Mouse (Mus musculus) ZHBTc4 (cell line): ENCODE measurements around the gene Plekhg2.
A peak's percentile ranks its signal among the peaks of the same experiment; 100 is the strongest.
"Not testable (repeated sequence)": the region's sequence is repeated elsewhere in the genome, so short reads cannot be mapped to it uniquely, and the experiment has no call there.

Experiments used
- DNase-seq: peaks from one replicate; pipeline ENCODE4 v3.0.0-alpha.2; 2011; ENCODE audit warnings: low read depth, low spot score

Plekhg2 gene

GRCm38 (mm10) chr7:28372251-28373108 lies at the start of gene Plekhg2:
Gene Plekhg2, minus strand, starts transcription at chr7:28372599.
- peak; percentile 100 for DNase-seq

GRCm38 (mm10) chr7:28419416-28419815 lies 47.0 kb upstream of the Plekhg2 start:
- no peak for DNase-seq

- peak; percentile 96 for DNase-seq
Observed at GRCm38 (mm10) chr7:28418096-28418670, 45.8 kb upstream of the Plekhg2 start.

GRCm38 (mm10) chr7:28417368-28417767 lies 45.0 kb upstream of the Plekhg2 start:
- peak; percentile 62 for DNase-seq

GRCm38 (mm10) chr7:28412826-28413225 lies 40.4 kb upstream of the Plekhg2 start:
- DNase-seq = peak; percentile 44

- DNase-seq = no peak
Observed at GRCm38 (mm10) chr7:28410841-28411475, 38.6 kb upstream of the Plekhg2 start.

- DNase-seq = no peak
Observed at GRCm38 (mm10) chr7:28401942-28402341, 29.5 kb upstream of the Plekhg2 start.

GRCm38 (mm10) chr7:28401030-28401429 lies 28.6 kb upstream of the Plekhg2 start:
- DNase-seq = no peak

- DNase-seq = no peak
Observed at GRCm38 (mm10) chr7:28398696-28399340, 26.4 kb upstream of the Plekhg2 start.

GRCm38 (mm10) chr7:28398000-28398399 lies 25.6 kb upstream of the Plekhg2 start:
- peak; percentile 70 for DNase-seq

- no peak for DNase-seq
Observed at GRCm38 (mm10) chr7:28395425-28395824, 23.0 kb upstream of the Plekhg2 start.

- DNase-seq = no peak
Observed at GRCm38 (mm10) chr7:28393272-28393951, 21.0 kb upstream of the Plekhg2 start.

GRCm38 (mm10) chr7:28392429-28393271 lies 20.3 kb upstream of the Plekhg2 start, which contains the start of the genes Med29 and Paf1:
Gene Med29, minus strand, starts transcription at chr7:28392708.
Gene Paf1, plus strand, starts transcription at chr7:28392951.
- DNase-seq = peak; percentile 99

GRCm38 (mm10) chr7:28390331-28390730 lies 17.9 kb upstream of the Plekhg2 start:
- no peak for DNase-seq

- not testable (repeated sequence) for DNase-seq
Observed at GRCm38 (mm10) chr7:28387384-28387783, 15.0 kb upstream of the Plekhg2 start.

- not testable (repeated sequence) for DNase-seq
Observed at GRCm38 (mm10) chr7:28386877-28387276, 14.5 kb upstream of the Plekhg2 start.

GRCm38 (mm10) chr7:28386462-28386861 lies 14.1 kb upstream of the Plekhg2 start:
- peak; percentile 94 for DNase-seq

GRCm38 (mm10) chr7:28386007-28386406 lies 13.6 kb upstream of the Plekhg2 start:
- DNase-seq = no peak

GRCm38 (mm10) chr7:28385196-28385595 lies 12.8 kb upstream of the Plekhg2 start:
- DNase-seq = no peak

- DNase-seq = no peak
Observed at GRCm38 (mm10) chr7:28384162-28384561, 11.8 kb upstream of the Plekhg2 start.
